Mouse (Mus musculus): ENCODE data around the gene Pard3b. TPM values are rescaled to one million over a fixed set of nuclear protein-coding genes. Genes with fewer than 3 reads are reported as not detected.

Pard3b gene
- polyA plus RNA-seq, 1 experiment from 2014 or later, result 27.7 TPM

DNA sequence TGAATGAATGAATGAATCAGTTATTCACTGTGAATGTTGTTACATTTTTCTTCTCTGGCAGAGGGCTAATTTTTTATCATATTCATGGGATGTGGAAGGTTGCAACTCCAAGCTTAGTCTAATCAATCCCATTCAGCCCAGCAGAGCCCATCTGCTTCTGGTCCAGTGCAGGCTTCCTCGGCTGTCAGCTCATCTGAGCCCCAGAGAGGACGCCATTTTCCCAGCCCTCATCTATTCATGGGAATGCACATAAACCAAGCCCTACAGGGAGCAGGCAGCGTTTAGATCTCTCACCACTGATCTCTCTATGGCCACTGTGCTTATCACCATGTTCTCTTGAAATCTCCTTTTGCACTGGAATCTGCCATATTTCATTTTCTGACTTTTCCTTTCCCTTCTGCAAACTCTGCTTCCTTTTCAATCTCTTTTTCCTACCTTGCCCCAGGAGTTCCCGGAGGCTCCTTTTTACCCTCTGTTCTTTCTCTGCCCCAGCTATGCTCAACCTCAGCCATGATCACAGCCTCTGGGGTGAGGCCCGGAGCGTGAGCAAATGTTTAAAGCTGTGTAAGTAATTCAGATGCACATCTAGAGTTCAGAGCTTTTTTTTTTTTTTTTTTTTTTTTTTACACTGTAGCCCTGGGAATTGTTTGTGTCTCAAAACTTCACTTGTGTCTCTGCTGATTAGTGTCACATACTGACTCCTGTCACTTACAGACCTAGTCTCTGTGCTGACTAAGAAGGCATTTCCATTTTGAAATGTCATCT is 241.3 kb downstream of the Pard3b start:
- no peaks in the 10 kb centered on the region for H3K9me3 ChIP-seq
- 80% methylated on average over 6 of the region's 6 CpGs for WGBS

GRCm38 (mm10) chr1:61896048-61896447 is 257.4 kb downstream of the Pard3b start:
- Histone ChIP-seq H3K4me3 (replicated peaks) (no peak overlapping the region), H3K36me3 (no peaks in the 10 kb centered on the region), H3K4me2 (replicated peaks) (no peak overlapping the region), H3K27ac (no peak overlapping the region), H3K4me1 (replicated peaks) (no peaks in the 10 kb centered on the region), H3K27me3 (replicated peaks) (no peaks in the 10 kb centered on the region), H3K9me3 (no peaks in the 10 kb centered on the region), H3K9ac (no peak overlapping the region)
- ATAC-seq, result no peak
- WGBS, result 85% methylated on average over 4 of the region's 4 CpGs

More for the DNA sequence above, 241.3 kb downstream of the Pard3b start:
- no peaks in the 10 kb centered on the region; the same call in 1 of the 2 replicates for H3K4me1 ChIP-seq (replicated peaks)
- H3K36me3 ChIP-seq, result no peaks in the 10 kb centered on the region
- no peak for ATAC-seq
- no peak overlapping the region for H3K4me3 ChIP-seq (replicated peaks)
- no peak overlapping the region for H3K27ac ChIP-seq
- no peak overlapping the region for H3K4me2 ChIP-seq (replicated peaks)
- H3K9ac ChIP-seq, result no peak overlapping the region
- H3K27me3 ChIP-seq (replicated peaks), result no peaks in the 10 kb centered on the region

DNA sequence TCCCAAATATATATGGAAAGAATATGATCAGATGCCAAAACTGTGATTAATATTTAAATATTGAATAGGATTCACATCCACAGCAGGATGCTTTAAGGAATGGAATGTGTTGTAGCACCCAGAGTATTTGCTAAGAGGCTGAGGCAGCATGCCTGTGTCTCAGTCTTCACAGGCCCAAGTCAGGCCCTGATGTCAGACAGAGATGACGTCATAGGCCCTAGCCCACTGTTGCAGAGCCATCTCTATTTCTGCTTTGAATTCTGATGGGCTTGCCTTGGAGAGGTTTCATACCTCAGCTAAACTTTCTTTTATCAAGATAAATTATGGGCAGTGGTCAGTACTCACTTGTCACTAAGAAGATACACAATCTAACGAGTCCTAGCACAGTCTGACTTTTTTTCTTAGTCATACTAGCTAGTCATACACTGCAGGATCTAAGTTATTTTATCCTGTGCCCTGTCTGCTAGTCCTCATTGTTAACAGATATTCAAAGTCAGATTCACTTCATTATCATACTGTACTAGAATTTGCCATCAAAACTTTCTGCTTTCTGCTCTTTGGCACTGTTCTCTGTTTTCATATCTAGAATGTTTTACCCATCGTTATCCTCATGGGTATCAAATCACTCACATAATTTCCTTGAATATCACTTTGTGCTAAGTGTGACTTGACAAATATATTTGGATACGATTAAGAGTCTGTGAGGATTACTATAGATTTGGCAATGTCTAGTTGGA is 264.8 kb downstream of the Pard3b start:
- WGBS, result 74% methylated on average over 4 of the region's 4 CpGs
- ATAC-seq, result no peak
- H3K27me3 ChIP-seq (replicated peaks), result no peaks in the 10 kb centered on the region

DNA sequence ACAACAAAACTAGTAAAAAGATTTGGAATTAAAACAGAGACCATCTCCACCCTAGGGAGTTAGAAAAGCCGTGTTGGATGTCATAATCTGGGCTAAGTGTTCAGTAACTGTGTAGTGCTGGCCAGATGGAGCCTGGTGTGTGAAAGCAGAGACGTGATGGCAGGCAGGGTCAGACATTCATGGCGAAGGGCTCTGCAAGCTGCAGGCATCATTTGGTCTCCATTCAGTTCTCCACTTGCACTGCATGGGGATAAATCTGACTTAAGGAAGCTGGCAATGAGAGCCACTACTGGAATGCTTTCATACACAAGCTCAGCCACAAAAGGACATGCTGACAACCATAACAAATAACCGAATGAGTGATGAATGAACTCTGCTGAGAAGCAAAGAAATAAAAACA is 265.4 kb downstream of the Pard3b start:
- no peak overlapping the region for H3K4me3 ChIP-seq (replicated peaks)
- WGBS, result 59% methylated on average over 4 of the region's 4 CpGs
- no peaks in the 10 kb centered on the region for H3K36me3 ChIP-seq
- no peak for ATAC-seq
- no peak overlapping the region for H3K27ac ChIP-seq
- no peak overlapping the region for H3K4me2 ChIP-seq (replicated peaks)
- no peaks in the 10 kb centered on the region for H3K4me1 ChIP-seq (replicated peaks)
- H3K9me3 ChIP-seq, result no peaks in the 10 kb centered on the region
- no peaks in the 10 kb centered on the region for H3K27me3 ChIP-seq (replicated peaks)
- H3K9ac ChIP-seq, result no peak overlapping the region

More for the DNA sequence above, 264.8 kb downstream of the Pard3b start:
- Histone ChIP-seq H3K27ac (no peak overlapping the region), H3K9me3 (no peaks in the 10 kb centered on the region), H3K4me1 (replicated peaks) (no peaks in the 10 kb centered on the region), H3K4me3 (replicated peaks) (no peak overlapping the region), H3K36me3 (no peaks in the 10 kb centered on the region), H3K4me2 (replicated peaks) (no peak overlapping the region), H3K9ac (no peak overlapping the region)

GRCm38 (mm10) chr1:61912931-61913330 is 274.3 kb downstream of the Pard3b start:
- Histone ChIP-seq H3K27ac (no peak overlapping the region), H3K36me3 (no peaks in the 10 kb centered on the region), H3K9me3 (no peaks in the 10 kb centered on the region), H3K4me2 (replicated peaks) (no peak overlapping the region), H3K9ac (no peak overlapping the region), H3K4me1 (replicated peaks) (no peaks in the 10 kb centered on the region), H3K27me3 (replicated peaks) (no peaks in the 10 kb centered on the region), H3K4me3 (replicated peaks) (no peak overlapping the region)
- ATAC-seq, result no peak
- WGBS, result 70% methylated on average over 2 of the region's 2 CpGs

DNA sequence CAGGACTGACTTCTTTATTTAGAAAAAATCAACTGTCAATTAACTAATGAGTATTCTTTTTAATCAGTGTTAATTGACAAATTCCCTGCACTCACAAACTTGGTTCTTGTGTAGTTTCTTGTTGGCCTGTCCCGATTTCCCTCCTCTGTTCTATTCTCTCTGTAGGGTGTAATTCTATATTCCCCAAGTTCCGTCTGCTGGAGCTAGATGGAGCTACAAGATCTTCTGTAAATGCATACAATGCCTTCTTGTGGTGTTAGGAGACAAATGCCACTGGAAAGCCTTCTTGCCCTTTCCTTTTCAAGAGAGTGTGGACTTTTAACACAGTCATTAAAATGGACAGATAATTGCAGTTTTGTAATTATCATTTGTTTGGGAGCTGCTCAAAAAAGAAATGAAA is 286.3 kb downstream of the Pard3b start:
- H3K4me2 ChIP-seq (replicated peaks), result no peak overlapping the region
- ATAC-seq, result no peak
- H3K27me3 ChIP-seq (replicated peaks), result no peaks in the 10 kb centered on the region
- no peak overlapping the region for H3K27ac ChIP-seq
- no peak overlapping the region for H3K4me3 ChIP-seq (replicated peaks)
- H3K36me3 ChIP-seq, result no peaks in the 10 kb centered on the region
- H3K9me3 ChIP-seq, result no peaks in the 10 kb centered on the region
- no peak overlapping the region for H3K9ac ChIP-seq
- 0 out of 2 replicates have a peak, but pooled peaks cover 5% of the 10 kb centered on the region for H3K4me1 ChIP-seq (replicated peaks)
- WGBS, result 23% methylated on average over 2 of the region's 2 CpGs

- Histone ChIP-seq H3K27ac (no peak overlapping the region), H3K4me1 (replicated peaks) (0 out of 2 replicates have a peak, but pooled peaks cover 5% of the 10 kb centered on the region), H3K36me3 (no peaks in the 10 kb centered on the region), H3K4me2 (replicated peaks) (no peak overlapping the region), H3K9ac (no peak overlapping the region), H3K9me3 (no peaks in the 10 kb centered on the region), H3K4me3 (replicated peaks) (no peak overlapping the region), H3K27me3 (replicated peaks) (no peaks in the 10 kb centered on the region)
- ATAC-seq, result no peak
- whole genome bisulfite sequencing, result 76% methylated on average over 5 of the region's 5 CpGs
These were observed 286.9 kb downstream of the Pard3b start for GRCm38 (mm10) chr1:61925541-61925940.

GRCm38 (mm10) chr1:61928131-61928761 is 289.6 kb downstream of the Pard3b start:
- Histone ChIP-seq H3K4me2 (replicated peaks) (no peak overlapping the region), H3K27me3 (replicated peaks) (no peaks in the 10 kb centered on the region), H3K4me3 (replicated peaks) (no peak overlapping the region), H3K36me3 (no peaks in the 10 kb centered on the region), H3K4me1 (replicated peaks) (0 out of 2 replicates have a peak, but pooled peaks cover 5% of the 10 kb centered on the region), H3K9ac (no peak overlapping the region), H3K27ac (no peak overlapping the region), H3K9me3 (no peaks in the 10 kb centered on the region)
- WGBS, result 55% methylated on average over 7 of the region's 7 CpGs
- ATAC-seq, result no peak

DNA sequence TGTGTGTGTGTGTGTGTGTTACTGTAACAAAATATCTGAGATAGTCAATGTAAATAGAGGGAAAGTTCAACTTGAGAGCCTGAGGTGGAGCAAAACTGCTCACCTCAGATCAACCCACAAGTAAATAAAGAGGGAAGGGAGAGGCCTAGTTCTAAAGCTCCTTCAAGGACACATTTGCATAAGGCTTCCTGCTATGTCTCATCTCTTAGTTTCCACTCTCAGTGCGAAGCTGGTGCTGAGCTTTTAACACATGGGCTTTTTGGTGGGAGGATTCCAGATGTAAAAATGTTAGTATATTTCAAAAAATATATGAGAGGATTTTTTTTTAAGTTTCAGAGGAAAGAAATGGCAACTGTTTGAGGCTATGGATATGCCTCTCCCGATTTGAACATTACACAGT is 294.9 kb downstream of the Pard3b start:
- Histone ChIP-seq H3K27me3 (replicated peaks) (no peaks in the 10 kb centered on the region), H3K4me1 (replicated peaks) (no peaks in the 10 kb centered on the region), H3K4me3 (replicated peaks) (no peak overlapping the region), H3K9ac (no peak overlapping the region), H3K27ac (no peak overlapping the region), H3K36me3 (no peaks in the 10 kb centered on the region), H3K4me2 (replicated peaks) (no peak overlapping the region), H3K9me3 (no peaks in the 10 kb centered on the region)
- no peak for ATAC-seq
- WGBS, result 66% methylated on average over 2 of the region's 2 CpGs

DNA sequence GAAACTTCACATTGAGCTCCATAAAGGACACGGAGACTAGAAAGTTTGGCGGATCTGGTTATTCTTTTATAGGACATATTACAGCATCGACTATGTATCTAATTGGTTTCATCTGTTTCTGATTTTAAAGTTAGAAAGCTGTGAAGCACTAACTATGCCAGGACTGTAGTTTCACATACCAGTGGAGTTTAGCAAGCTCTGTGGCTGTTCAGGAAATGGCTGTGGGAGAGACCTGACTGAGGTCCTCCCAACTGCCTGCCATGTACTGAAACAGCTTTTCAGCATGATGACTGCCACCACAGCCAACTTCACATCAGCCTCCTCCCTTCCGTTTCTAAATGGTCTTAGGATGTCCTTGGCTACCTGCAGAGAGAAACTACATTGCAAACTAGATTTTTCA is 296.1 kb downstream of the Pard3b start:
- WGBS, result 81% methylated on average over 4 of the region's 4 CpGs
- Histone ChIP-seq H3K27ac (no peak overlapping the region), H3K9me3 (no peaks in the 10 kb centered on the region), H3K4me3 (replicated peaks) (no peak overlapping the region), H3K9ac (no peak overlapping the region), H3K36me3 (no peaks in the 10 kb centered on the region), H3K27me3 (replicated peaks) (no peaks in the 10 kb centered on the region), H3K4me2 (replicated peaks) (no peak overlapping the region), H3K4me1 (replicated peaks) (no peaks in the 10 kb centered on the region)
- ATAC-seq, result no peak

GRCm38 (mm10) chr1:61939882-61940281 is 301.3 kb downstream of the Pard3b start:
- Histone ChIP-seq H3K4me1 (replicated peaks) (no peaks in the 10 kb centered on the region), H3K4me2 (replicated peaks) (no peak overlapping the region), H3K9me3 (no peaks in the 10 kb centered on the region), H3K4me3 (replicated peaks) (no peak overlapping the region), H3K36me3 (no peaks in the 10 kb centered on the region), H3K27ac (no peak overlapping the region), H3K9ac (no peak overlapping the region), H3K27me3 (replicated peaks) (no peaks in the 10 kb centered on the region)
- WGBS, result 64% methylated on average over 10 of the region's 10 CpGs
- no peak for ATAC-seq

DNA sequence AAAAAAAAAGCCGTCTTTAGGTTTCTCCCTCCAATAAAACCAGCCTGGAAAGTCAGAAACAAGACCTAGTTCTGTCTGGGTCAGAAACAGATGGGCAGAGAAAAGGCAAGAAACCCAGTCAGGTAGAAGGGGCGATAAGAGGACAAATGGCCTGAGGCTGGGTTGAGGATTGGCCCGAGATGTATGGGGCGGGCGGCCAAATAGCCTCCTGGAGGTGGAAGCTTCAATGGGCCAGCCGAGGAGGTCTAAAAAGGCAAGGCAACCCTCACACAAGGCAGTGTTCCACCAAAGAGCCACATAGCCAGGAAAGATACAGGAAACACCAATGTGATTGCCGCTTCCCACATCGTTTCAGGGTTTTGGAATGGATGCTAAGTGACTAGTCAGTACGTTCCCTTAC is 322.9 kb downstream of the Pard3b start:
- H3K27ac ChIP-seq, result no peak overlapping the region
- no peaks in the 10 kb centered on the region for H3K27me3 ChIP-seq (replicated peaks)
- H3K9me3 ChIP-seq, result no peaks in the 10 kb centered on the region
- no peak overlapping the region for H3K4me2 ChIP-seq (replicated peaks)
- no peak for ATAC-seq
- 88% methylated on average over 9 of the region's 9 CpGs for WGBS
- H3K36me3 ChIP-seq, result no peaks in the 10 kb centered on the region
- H3K4me3 ChIP-seq (replicated peaks), result no peak overlapping the region
- no peak overlapping the region for H3K9ac ChIP-seq
- no peaks in the 10 kb centered on the region for H3K4me1 ChIP-seq (replicated peaks)
